Mouse (Mus musculus) gastrocnemius, adult 8-10 months (tissue): ENCODE data around the gene Thumpd2. TPM values are rescaled to one million over a fixed set of nuclear protein-coding genes. Genes with fewer than 3 reads are reported as not detected.

Source experiments
- DNase-seq, 2 experiments: peaks; one replicate each; pipeline ENCODE4 v3.0.0; 2022; ENCODE audit warnings: low spot score in 2 of 2
- total RNA-seq, 4 experiments: library from RNA; stranded (reverse); gene quantifications; 2 replicates each; pipeline ENCODE4 v1.2.4; 2022

Thumpd2 gene
- total RNA-seq: 1 to 10 TPM; 2.1 to 3.9 (median 3.0) TPM

DNA sequence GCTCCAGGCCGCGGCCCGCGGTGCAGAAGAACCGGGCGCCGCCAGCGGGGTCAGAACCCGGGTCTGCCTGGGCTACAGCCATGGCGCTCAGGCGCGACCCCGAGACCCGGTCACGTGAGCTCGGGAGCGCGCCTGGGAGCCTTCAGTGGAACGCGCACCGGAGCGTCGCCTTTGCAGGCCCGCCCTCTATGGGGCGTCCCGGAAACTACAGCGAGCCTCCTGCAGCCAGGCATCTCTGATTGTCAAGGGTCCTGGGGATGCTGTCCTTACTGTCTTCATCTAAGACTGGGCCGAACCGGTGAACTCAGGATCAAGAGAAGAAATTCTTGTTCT is at the start of gene Thumpd2:
Gene Thumpd2, minus strand, starts transcription at position 104 of the 333 bp plus-strand sequence.
- DNase-seq: peak; percentile 79 to 84

DNA sequence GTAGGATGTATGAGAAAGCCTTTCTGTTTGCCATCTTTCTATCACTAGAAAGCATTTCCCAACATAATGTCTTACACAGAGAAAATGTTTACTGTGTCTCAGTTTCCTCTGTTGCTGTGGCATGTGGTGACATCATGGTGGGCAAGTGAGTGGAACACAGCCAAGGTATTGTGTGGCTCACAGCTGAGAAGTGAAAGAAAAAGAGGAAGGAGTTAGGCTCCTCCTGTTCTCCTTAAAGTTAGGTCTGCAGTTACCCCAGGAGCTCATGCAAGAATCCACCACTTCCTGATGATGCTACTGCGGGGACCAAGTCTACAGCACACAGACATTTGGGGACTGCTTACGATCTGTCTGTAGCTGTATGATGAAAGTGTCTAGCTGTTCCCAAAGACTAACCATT is 39.4 kb upstream of the Thumpd2 start:
- DNase-seq: no peak

DNA sequence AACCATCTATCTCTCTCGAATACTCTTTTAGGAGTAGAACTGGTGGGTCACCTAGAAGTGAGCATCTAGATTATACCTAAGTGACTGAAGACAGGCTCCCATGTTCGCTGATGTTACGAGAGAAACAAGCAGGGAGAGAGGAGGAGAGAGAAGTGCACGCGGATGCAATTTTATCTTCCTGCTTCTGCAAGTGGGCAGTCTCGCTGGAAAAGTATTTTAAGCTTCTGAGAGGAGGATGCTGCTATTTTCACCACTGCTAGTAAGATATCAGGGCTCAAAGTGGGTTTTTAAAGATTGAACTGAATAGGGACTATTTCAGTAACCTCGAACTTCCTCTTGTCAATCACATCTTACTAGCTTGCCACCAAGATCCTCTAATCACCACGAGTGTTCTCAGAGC is 38.0 kb upstream of the Thumpd2 start:
- no peak for DNase-seq

DNA sequence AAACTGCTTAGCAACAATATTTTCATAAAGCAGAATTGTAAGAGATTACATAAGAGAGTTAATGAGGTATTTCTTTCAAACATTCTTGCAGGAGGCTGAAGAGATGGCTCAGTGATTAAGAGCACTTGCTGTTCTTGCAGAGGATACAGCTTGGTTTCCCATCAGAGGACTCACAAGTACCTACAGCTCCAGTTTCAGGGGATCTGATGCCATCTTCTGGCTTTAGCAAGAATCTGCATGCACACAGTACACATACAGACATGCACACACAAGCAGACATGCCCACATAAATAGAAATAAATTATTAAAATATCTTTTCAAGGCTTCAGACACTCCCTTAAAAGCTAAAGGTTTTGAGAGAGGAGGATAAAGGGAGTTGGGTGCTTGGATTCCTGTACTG is 33.6 kb upstream of the Thumpd2 start:
- DNase-seq: no peak

DNA sequence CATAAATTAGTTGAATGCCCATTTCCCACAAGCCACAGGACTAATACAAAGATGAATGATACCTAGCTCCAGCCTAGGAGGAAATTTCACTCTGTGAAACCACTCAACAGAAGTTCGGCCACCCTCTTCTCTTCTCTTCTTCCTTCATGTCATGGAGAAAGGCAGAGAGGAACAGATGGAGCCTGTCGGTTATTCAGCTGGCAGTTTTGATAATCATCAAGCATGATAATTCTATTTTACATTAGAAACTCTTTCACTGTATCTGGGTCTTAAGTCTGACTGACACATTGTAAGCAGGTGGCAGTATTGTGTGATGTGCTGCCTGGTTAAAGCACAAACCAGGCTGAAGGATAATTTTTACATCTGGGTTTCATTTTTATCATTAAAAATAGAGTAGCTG is 31.6 kb upstream of the Thumpd2 start:
- no peak for DNase-seq

DNA sequence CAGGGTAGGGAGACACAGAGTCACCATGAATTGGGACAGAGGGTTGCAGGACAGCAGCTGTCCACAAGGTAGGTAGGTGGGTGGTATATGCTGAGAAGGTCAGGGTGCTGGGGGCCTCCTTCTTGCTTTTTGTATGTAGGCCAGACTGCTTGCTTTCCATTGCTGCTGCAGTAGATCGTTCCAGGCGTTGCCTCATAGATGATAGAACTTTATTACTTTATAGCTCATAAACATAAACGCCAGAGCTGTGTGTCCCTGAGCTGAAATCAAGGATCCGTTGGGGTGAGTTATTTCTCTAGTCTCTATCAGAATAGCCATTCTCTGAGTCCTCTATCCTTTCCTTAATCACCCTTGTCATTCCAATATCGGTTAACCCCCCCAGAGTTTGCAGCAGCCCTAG is 27.9 kb upstream of the Thumpd2 start:
- no peak for DNase-seq

DNA sequence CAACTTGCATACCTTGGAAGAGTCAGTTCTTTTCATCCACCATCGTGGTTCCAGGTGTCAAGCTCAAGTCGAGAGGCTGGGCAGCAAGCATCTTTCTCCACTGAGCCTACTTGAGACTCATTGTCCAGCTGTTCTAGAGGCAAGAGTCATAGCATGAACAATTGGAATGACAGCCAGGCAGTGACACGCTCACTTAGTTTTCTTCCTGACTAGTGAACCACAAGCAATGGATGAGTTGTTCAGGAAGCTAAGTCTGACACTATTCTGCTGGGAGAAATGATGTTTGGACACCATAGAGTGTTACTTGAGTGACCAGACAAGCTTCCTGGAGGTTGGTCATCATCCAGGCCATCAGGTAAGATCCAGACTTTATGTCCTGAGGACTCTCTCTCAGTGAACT is 24.0 kb upstream of the Thumpd2 start:
- DNase-seq: no peak

DNA sequence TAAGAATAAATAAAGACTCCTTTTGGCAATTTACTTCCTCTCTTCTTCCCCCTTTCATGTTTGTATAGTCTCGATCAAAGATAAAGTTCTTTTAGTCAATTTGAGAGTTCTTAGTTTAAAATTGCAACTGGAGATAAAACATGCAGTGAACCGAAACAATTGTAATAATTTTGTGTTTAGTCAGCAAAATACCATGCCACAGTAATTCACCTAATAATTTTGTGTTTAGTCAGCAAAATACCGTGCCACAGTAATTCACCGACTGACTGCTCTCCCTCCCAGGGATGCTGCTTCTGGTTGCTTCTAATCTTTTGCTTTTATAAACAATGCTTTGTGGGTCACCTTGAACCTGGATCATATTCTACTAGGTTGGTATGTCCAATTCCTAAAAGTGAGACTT is 22.9 kb upstream of the Thumpd2 start:
- no peak for DNase-seq

DNA sequence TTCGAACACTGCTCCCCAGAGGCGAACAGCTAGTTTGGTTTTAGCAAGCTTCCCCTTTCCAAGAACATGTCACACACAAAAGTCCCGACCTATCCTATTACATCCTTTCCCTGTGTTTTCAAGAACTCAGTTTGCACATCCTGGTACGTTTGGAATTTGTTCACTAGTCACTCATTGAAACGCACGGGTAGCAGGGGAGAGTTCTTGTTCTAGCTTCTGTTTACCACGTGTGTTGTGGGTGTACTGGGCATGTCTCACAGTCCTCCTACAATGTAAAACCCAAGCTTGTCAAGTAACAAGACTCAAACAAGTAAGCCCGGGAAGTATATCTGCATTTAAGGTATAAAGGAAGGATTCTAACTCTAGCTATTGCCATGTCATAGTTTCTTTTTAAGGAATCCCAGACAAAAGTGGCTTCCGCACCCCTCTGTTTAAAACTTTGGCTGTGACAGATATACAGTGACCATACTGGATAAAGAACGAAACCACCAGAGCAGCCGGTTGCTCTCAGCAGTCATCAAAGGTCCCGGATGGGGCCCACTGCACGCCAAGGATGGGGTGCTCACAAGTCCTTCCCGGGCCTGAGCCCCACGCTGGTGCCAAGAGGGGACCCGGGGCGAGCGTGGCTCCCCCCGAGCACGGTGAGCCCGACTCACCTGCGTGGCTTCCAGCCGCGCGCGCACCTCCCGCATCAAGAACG is 453 bp downstream of the Thumpd2 start:
- DNase-seq: no peak

DNA sequence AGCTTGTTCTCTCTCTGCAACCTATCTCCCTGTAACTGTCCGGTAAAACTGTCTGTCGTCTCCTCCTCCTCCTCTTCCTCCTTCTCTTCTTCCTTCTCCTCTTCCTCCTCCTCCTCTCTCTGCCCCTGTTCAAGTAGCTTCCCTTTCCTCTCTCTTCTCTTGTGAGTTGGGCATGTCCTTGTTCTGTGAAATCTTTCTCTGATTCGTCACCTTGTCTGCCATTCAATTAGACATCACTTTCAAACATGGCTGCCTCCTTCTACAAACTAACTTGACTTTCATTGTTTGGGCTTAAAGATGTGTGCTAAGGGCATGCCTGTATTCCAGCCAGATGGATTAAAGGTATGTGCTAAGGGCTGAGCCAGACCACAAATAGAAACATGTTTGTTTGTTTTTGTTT is 1.5 kb downstream of the Thumpd2 start:
- no peak for DNase-seq

DNA sequence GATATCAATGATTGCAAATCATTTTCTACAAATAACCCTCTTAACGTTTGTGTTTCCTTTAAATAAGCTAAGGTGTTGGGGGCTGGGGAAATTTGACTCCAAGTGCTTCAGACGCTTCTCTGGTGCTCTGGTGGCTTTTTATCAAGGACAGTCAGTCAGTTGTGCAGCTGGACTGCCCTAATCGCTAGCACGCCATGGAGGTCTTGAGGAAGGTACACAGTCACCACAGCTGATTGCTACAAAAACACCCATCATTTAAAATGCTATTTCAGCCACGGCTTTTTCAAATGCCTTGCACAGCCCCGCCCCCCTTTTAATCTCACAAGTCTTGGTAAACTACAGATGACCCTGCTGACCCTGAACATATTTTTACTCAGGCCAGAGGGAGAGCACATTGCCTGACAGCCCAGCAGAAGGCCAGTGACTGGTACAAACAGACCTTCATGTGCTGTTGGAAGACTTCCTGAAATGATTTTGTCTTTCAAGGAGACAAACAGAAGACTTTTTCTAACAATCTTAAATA is 2.5 kb downstream of the Thumpd2 start:
- no peak for DNase-seq

DNA sequence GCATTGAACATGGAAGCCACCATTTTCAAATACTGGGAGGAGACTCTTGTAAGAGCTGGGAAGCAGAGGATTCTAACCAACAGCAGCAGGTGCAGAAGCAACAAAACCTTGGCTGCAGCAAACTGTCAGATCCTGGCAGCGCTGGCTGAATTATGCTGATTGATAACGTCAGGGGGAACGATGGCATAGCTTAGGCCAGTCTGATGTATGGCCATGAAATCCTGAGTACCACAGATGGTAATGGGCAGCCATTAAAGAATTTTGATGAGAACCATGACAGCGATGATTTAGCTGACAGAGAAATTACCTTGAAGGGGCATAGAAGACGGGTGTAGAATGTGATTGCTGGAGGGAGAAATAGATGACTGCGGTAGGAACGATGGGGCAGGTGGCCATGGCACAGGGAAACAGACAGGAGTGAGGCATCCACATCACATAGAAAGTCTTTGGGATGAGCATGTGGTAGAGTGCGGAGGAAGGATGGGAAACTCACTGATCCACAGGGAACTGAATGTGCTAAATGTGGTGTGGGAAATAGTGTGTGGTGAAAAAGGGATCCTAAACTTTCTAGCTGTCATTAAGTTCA is 8.0 kb downstream of the Thumpd2 start:
- DNase-seq: no peak

DNA sequence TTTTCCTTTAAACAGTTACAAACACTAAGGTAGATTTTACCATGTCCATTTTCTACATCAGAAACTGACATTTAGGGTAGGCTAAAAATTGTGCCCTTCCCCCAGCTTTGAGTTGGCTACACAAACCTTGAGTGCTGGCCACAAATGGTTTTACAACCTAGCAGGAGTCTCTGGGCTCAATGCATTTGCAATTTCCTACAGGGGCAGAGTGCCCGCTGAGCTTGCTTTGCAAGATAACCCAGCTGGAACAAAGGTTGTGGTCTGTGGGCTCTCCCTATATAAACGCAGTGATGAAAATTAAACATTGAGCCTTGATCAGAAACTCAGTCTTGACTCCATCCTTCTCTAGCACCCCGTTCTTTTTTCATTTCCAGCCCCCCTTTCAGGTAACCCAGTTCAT is 8.8 kb downstream of the Thumpd2 start:
- DNase-seq: no peak

DNA sequence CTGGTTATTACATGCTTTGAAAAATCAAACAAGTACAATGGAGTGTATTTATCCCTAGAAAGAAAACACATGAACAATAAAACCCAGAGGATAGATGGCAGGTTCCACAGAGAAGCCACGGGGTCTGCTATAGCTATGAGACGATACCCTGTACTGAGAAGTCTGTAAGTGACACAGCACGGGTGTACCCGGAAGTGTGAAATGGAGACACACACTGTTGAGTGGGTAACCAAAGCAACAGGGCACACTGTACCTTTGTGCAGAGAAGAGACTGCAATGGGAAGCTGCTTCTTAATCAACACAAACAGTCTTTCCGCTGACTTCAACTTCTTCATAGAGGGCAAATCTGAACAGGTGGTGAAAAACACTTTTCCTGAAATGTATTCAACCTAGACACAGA is 9.4 kb downstream of the Thumpd2 start:
- DNase-seq: no peak

DNA sequence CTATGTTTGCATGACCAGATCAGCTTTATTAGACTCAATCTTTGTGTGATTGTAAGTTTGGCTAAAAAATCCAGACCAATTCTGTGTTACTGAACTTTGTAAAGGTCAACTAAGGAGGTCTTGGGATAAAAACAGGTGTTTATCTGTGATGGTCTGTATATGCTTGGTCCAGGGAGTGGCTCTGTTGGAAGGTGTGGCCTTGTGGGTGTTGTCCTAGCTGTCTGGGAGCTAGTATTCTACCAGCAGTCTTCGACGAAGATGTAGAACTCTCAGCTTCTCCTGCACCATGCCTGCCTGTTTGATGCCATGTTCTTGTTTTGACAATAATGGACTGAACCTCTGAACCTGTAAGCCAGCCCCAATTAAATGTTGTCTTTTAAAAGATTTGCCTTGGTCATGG is 11.6 kb downstream of the Thumpd2 start:
- no peak for DNase-seq

DNA sequence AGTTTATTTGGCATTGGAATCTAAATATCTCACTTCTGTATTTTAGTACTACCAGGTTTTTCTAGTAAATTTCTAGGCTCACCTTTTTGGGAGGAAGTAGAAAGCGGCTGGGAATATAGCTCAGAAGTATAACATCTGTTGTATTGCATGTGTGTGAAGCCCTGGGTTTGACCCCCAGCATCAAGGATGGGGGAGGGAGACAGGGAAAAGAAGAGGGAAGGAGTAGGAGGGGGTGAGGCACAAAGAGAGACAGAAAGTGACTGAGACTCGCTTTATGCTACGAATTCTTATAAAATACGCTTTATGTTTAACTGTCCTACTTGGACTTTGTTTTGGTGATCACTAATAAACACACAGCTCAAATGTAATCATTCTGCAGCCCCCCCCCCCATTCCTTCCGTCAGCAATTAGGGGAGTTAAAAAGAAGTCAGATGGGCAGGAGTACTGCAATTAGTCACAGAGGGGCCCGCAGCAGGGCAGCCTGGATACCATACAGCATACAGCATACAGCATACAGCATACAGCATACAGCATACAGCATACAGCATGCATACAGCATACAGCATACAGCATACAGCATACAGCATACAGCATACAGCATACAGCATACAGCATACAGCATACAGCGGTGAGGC is 16.8 kb downstream of the Thumpd2 start:
- DNase-seq: no peak

DNA sequence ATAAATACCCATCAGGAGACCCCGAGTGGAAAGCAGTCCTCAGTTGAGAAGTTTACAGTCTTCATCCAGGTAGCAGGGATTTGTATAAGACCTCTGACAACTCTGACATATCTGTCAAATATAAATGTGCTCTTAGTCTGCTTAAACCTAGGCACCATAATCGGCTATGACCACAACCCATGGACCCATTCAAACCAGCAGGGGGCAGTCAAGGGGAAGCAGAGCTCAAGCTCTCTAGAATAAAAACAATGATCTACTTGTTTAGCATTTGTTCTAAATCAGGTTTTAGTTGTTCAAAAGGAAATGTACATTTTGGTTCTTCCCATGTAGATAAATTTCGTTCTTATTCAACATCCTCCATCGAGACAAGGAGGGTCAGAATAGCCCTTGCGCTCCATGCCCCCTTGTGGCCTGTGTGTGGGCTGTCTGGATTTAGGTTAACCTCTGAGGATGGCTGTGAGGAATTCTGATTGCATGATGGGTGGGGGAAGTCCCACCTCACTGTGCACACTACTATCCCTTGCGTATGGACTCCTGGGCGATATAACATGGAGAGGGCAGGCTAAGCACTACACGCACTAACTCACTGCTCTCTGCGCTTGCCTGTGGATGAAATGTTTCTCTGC is 19.2 kb downstream of the Thumpd2 start:
- DNase-seq: no peak

DNA sequence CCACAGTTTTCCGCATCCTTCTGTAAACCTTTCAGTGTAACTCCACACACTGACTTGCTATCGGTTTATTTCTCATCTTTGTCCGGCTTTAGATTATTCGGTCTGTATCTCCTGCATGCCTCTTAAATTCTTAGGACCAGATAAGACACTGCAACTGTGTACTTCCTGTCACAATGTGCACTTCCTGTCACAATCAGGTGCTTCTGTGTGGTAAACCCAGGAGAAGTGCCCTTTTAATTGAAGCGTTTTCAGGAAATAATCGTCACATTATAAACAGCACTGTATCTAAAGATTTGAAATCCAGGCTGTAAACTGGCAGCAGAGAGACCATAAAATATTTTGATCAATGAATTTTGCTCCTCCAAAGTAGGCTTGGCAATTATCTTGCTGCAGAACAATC is 19.8 kb downstream of the Thumpd2 start:
- DNase-seq: no peak

DNA sequence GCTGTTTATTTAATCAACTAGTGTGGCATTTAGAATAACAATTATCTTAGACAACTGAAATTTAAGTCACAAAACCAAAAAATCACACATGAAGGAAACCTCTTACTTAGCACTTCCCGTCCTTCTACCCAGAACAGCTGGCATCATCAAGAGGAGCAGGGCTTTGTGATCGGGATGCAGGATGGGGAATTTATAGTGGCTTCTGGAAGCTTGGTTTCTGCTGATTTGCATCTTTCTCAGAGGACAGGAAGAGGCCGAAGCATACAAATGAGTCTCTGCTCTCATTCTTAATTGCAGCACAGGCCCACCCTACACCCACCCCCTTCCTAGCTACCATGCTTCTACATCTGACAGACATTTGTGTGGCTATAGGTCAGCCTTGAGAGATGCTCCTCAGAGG is 20.5 kb downstream of the Thumpd2 start:
- DNase-seq: no peak

DNA sequence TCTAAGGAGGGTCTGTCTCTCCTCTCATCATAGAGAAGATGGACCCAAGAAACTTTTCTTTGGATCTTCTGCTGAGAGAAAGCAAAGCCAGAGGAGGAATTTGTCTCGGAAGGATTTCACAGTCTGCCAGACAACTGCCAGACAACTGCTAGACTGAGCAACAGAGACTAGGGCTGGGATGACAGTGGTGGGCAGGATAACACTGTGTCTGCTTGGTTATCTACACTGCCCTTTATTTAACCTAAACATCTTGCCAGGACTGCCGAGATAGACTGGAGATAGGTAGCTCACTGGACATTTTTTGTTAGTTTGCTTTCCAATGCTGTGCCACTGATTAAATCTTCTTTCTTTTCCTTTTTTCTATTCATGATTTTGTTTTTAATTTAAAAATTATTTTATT is 23.2 kb downstream of the Thumpd2 start:
- no peak for DNase-seq

DNA sequence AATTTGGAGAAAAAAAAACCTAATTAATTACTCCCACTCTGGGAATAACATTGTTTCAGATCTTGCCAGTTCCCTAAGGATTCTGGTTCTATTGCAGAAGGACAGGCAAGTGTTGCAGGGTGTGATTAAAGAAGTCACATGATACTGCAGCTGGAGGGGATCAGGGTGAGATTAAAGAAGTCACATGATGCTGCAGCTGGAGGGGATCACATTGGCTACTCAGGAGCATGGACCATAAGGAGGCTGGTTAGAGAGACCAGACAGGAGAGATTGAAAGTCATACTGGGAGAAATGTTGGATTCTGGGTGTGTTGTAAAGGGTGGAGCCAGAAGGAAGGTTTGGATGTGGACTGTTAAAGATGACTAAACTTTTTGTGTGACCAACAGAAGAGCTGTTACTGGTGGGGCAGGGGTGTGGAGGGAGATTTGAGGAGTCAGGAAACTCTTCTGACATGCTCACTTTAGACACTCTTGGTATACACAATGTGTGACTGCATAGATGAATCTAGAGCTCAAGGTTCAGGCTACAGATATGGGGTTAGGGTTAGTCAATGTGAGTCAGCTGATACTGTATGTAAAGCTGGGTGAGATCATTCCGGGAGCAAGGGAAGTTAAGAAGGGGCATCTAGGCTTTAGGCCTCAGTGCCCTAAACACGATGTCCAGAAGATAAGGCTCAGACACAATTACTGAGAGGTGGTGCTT is 26.0 kb downstream of the Thumpd2 start:
- DNase-seq: no peak

DNA sequence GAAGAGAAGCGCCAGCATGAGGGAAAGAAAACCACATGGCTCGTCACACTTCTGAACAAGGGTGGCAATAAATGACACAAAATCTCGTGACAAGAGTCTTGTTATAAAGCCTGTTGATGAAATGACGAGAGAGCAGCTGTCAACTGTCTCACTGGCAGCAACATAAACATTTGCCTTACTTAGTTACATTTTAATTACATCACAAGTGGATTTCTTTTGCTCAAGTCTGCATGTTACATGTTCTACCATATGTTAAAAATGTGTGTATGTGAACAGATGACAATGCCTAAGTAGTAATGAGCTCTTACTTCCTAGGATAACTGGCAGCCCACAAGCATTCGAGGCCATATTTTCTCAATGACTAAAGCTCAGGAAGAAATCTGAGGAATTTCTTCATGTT is 29.5 kb downstream of the Thumpd2 start:
- DNase-seq: no peak
